Mouse (Mus musculus) kidney, postnatal 0 days (tissue): Measurements from ENCODE around the gene Trappc4. TPM values are rescaled to one million over a fixed set of nuclear protein-coding genes. Genes with fewer than 3 reads are reported as not detected.
"Not testable (repeated sequence)": the region's sequence is repeated elsewhere in the genome, so short reads cannot be mapped to it uniquely, and the experiment has no call there.

Source experiments
- ATAC-seq: fragments of 200-750 bp; cut with Nextera tagmentation; replicated peaks from 2 replicates; pipeline ENCODE4 v1.8.0; 2017; ENCODE audit warnings: low read depth, moderate number of reproducible peaks, moderate TSS enrichment, moderate library complexity; ENCODE audit not compliant: low FRiP score
- DNase-seq: peaks from one replicate; pipeline ENCODE4 v3.0.0-alpha.2; 2016; ENCODE audit warnings: low spot score
- H3K27ac ChIP-seq: fragments of 300-500 bp; sonication (generic); 2 replicates; pipeline ENCODE4 v1.5.1; 2014; ENCODE audit warnings: mild to moderate bottlenecking
- H3K27me3 ChIP-seq: fragments of 300-500 bp; sonication (generic); 2 replicates; pipeline ENCODE4 v1.6.1; 2014; ENCODE audit warnings: low read length, mixed read lengths; ENCODE audit not compliant: insufficient read depth
- H3K36me3 ChIP-seq: fragments of 300-500 bp; sonication (generic); 2 replicates; pipeline ENCODE4 v1.6.1; 2014; ENCODE audit warnings: low read length, mixed read lengths; ENCODE audit not compliant: insufficient read depth
- H3K4me1 ChIP-seq: fragments of 300-500 bp; sonication (generic); replicated peaks from 2 replicates; pipeline ENCODE4 v1.6.1; 2014; ENCODE audit warnings: antibody characterized with exemption, low read length, mixed read lengths; ENCODE audit not compliant: insufficient read depth
- H3K4me2 ChIP-seq: fragments of 300-500 bp; sonication (generic); 2 replicates; pipeline ENCODE4 v1.6.1; 2014; ENCODE audit warnings: mild to moderate bottlenecking, low read length, moderate library complexity, mixed read lengths
- H3K4me3 ChIP-seq: fragments of 300-500 bp; sonication (generic); replicated peaks from 2 replicates; pipeline ENCODE4 v1.5.1; 2014; ENCODE audit warnings: low read depth, low read length
- H3K9ac ChIP-seq: fragments of 300-500 bp; sonication (generic); 2 replicates; pipeline ENCODE4 v1.6.1; 2014; ENCODE audit warnings: low read depth, low read length
- H3K9me3 ChIP-seq: fragments of 300-500 bp; sonication (generic); replicated peaks from 2 replicates; pipeline ENCODE4 v1.6.1; 2016; ENCODE audit warnings: low read length, inconsistent platforms, mixed read lengths
- CTCF ChIP-seq: IDR thresholded peaks from 2 replicates; pipeline ENCODE4 v1.5.1; 2016; ENCODE audit warnings: antibody characterized with exemption, low read depth, mild to moderate bottlenecking, moderate library complexity
- WGBS: fragments of 180-500 bp; shearing (Covaris S2); extraction: QIAGEN DNeasy Blood & Tissue Kit; methylation state at CpG from one replicate; pipeline ENCODE4 v1.1.7; 2014; 5-methylcytosine and 5-hydroxymethylcytosine counted together
- polyA plus RNA-seq: library from polyadenylated mRNA; unstranded; fragments of >200 nt; fragmentation: Nextera tagmentation; extraction: Ambion mirVana; gene quantifications from 2 replicates; pipeline ENCODE4 v1.2.1, GENCODE M21; 2015

The Trappc4 gene
- polyA plus RNA-seq, result 130 and 135 TPM in 2 replicates

- no peaks in the 10 kb centered on the region for H3K27me3 ChIP-seq
- 0 out of 2 replicates have a peak, but pooled peaks have one; percentile 27 for TF ChIP-seq CTCF
- H3K9ac ChIP-seq, result peak within 1 kb of the TSS; percentile 82
- peak; percentile 94 for ATAC-seq
- H3K4me3 ChIP-seq, result peak within 1 kb of the TSS; percentile 76
- no peaks in the 10 kb centered on the region for H3K4me1 ChIP-seq
- peaks cover 53% of the 10 kb centered on the region for H3K36me3 ChIP-seq
- H3K4me2 ChIP-seq, result peak within 1 kb of the TSS; percentile 71
- H3K9me3 ChIP-seq, result no peaks in the 10 kb centered on the region
- under 1% methylated on average over 51 of the region's 51 CpGs for WGBS
- peak; percentile 99 for DNase-seq
- peak within 1 kb of the TSS; percentile 93 for H3K27ac ChIP-seq
Observed at GRCm38 (mm10) chr9:44406906-44407751, at the start of gene Trappc4, which contains the start of gene Rps25. Gene Trappc4, minus strand, starts transcription at chr9:44407600. Gene Rps25, plus strand, starts transcription at chr9:44407139.

DNA sequence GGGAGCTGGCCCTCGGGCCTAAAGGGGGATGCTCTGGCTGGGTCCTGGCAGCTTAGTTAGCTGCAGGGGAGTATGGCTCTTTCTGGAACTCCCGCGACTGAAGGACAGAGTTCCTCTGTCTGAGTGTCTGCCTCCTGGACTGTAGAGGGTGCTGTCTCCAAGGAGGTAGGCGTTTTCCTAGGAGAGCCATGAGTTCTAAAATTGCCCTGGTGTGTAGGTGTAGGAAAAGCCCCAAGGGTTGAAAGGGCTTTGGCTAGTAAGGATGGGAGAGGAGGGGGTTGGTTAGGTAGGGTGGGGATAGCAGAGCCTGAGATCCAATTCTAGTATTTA is 47.5 kb upstream of the Trappc4 start, which contains the start of gene Upk2:
Gene Upk2 (minus strand): TSS at position 86 of the 330 bp plus-strand sequence.
- no peaks in the 10 kb centered on the region for H3K27me3 ChIP-seq
- WGBS, result 27% methylated on average over 4 of the region's 4 CpGs
- peak within 1 kb of the TSS; percentile 32; the same call in 1 of the 2 replicates for H3K4me2 ChIP-seq
- TF ChIP-seq CTCF, result peak; percentile 44; the same call in 1 of the 2 replicates
- ATAC-seq (no peak), DNase-seq (no peak)
- no peaks in the 10 kb centered on the region for H3K4me1 ChIP-seq
- no peaks in the 10 kb centered on the region for H3K9me3 ChIP-seq
- no peak within 1 kb of the TSS; the same call in 1 of the 2 replicates for H3K4me3 ChIP-seq
- no peaks in the 10 kb centered on the region for H3K36me3 ChIP-seq
- no peak within 1 kb of the TSS for H3K27ac ChIP-seq
- no peak within 1 kb of the TSS for H3K9ac ChIP-seq

- no peak overlapping the region for H3K27ac ChIP-seq
- DNase-seq (peak; percentile 89), ATAC-seq (peak; percentile 85)
- no peak overlapping the region; the same call in 1 of the 2 replicates for H3K4me3 ChIP-seq
- peak; percentile 95 for TF ChIP-seq CTCF
- H3K9ac ChIP-seq, result no peak overlapping the region
- peak overlapping the region; percentile 32; the same call in 1 of the 2 replicates for H3K4me2 ChIP-seq
- H3K9me3 ChIP-seq, result no peaks in the 10 kb centered on the region
- H3K36me3 ChIP-seq, result no peaks in the 10 kb centered on the region
- no peaks in the 10 kb centered on the region for H3K27me3 ChIP-seq
- WGBS, result 7% methylated on average over 14 of the region's 14 CpGs
- no peaks in the 10 kb centered on the region for H3K4me1 ChIP-seq
Observed at GRCm38 (mm10) chr9:44454132-44454890, 46.9 kb upstream of the Trappc4 start.

DNA sequence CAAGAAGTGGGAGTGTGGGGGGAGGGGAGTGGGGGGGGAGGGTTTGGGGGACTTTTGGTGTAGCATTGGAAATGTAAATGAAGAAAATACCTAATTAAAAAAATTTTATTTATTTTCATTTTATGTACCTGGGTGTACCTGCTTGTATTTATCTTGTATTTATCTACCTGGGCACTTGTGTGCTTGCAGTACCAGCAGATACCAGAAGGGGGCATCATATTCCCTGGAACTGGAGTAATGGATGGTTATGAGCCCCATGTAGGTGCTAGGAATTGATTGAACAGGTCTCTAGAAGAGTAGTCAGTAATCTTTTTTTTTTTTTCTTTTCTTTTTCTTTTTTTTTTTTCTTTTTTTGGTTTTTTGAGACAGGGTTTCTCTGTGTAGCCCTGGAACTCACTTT is 43.0 kb upstream of the Trappc4 start:
- H3K4me2 ChIP-seq, result no peak overlapping the region
- peak; percentile 42; the same call in 1 of the 2 replicates for TF ChIP-seq CTCF

DNA sequence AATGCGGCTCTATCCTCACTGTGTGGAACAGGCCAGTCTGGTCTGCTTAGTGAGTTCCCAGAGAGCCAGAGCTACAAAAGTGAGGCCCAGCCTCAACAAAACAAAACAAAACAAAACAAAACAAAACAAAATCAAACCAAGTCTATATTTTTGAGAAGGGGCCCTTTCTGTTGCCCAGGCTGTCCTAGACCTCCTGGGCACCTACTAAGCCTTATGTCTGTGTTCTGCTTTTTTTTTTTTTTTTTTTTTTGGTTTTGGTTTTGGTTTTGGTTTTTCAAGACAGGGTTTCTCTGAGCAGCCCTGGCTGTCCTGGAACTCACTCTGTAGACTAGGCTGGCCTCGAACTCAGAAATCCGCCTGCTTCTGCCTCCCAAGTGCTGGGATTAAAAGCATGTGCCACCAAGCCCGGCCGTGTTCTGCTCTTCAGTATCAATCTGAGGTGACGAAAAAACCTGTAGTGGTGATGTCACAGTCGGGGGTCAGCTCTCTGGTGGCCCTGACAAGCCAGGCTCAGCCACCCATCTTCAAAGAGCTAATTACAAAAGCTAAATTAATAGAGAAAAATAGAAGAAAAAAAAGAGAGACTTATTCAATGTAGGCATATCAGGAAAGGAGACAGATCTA is 37.1 kb upstream of the Trappc4 start:
- not testable (repeated sequence) for H3K36me3 ChIP-seq, H3K4me1 ChIP-seq
- WGBS, result 80% methylated on average over 7 of the region's 7 CpGs

More for the DNA sequence above, 43.0 kb upstream of the Trappc4 start:
- no peak for DNase-seq
- Histone ChIP-seq H3K27me3 (no peaks in the 10 kb centered on the region), H3K27ac (no peak overlapping the region), H3K9me3 (no peaks in the 10 kb centered on the region), H3K4me1 (no peaks in the 10 kb centered on the region), H3K9ac (no peak overlapping the region), H3K4me3 (no peak overlapping the region), H3K36me3 (no peaks in the 10 kb centered on the region)
- ATAC-seq, result no peak

GRCm38 (mm10) chr9:44440961-44441360 is 33.6 kb upstream of the Trappc4 start, which contains the start of gene Foxr1:
Gene Foxr1, minus strand, starts transcription at chr9:44441136.
- WGBS, result 78% methylated on average over 19 of the region's 19 CpGs

More for the DNA sequence above, 37.1 kb upstream of the Trappc4 start:
- DNase-seq, H3K27me3 ChIP-seq, H3K27ac ChIP-seq, H3K4me3 ChIP-seq, H3K9me3 ChIP-seq, H3K9ac ChIP-seq, H3K4me2 ChIP-seq, ATAC-seq: not testable (repeated sequence)

More at GRCm38 (mm10) chr9:44440961-44441360, 33.6 kb upstream of the Trappc4 start, which contains the start of gene Foxr1:
- H3K4me2 ChIP-seq, result no peak within 1 kb of the TSS
- no peak for TF ChIP-seq CTCF
- no peak for DNase-seq
- H3K27ac ChIP-seq, result no peak within 1 kb of the TSS
- no peaks in the 10 kb centered on the region for H3K36me3 ChIP-seq
- no peaks in the 10 kb centered on the region for H3K4me1 ChIP-seq
- ATAC-seq, result no peak
- H3K9me3 ChIP-seq, result no peaks in the 10 kb centered on the region
- no peak within 1 kb of the TSS for H3K4me3 ChIP-seq
- H3K27me3 ChIP-seq, result no peaks in the 10 kb centered on the region
- no peak within 1 kb of the TSS for H3K9ac ChIP-seq
